Mouse (Mus musculus) c-Kit-positive CD71-negative TER-119-negative erythroid progenitor cells, embryonic 14.5 days (primary cell): ENCODE data around the gene Shcbp1l.

Experiments used
- DNase-seq: peaks from one replicate; pipeline ENCODE4 v3.0.0-alpha.2; 2013; ENCODE audit warnings: low read depth

Gene Shcbp1l

GRCm38 (mm10) chr1:153486767-153487499 lies 62.0 kb downstream of the Shcbp1l start:
- DNase-seq, result peak; percentile 33

DNA sequence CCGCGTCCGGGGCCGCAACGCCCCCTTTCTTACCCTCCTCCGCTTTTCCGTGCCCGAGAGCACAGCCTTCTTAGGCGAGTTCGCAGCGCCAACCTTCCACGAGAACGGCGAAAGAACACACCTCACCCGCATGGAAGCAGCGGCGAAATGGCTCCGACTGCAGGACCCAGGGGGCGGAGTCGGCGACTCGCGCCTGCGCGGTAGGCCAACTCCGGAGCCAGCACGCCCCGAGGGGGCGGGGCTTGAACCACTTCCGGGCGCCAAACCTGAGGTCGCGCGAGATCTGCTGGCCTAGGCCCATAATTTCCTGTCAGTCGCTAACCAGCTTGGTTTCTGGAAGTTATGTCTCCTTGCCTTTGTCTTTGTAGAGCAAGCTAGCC lies 62.5 kb downstream of the Shcbp1l start, which contains the start of gene Dhx9:
Dhx9 (minus strand) TSS at position 161 of the 380 bp plus-strand sequence.
- peak; percentile 88 for DNase-seq

- DNase-seq, result no peak
These were observed 64.2 kb downstream of the Shcbp1l start for GRCm38 (mm10) chr1:153489132-153489531.

DNA sequence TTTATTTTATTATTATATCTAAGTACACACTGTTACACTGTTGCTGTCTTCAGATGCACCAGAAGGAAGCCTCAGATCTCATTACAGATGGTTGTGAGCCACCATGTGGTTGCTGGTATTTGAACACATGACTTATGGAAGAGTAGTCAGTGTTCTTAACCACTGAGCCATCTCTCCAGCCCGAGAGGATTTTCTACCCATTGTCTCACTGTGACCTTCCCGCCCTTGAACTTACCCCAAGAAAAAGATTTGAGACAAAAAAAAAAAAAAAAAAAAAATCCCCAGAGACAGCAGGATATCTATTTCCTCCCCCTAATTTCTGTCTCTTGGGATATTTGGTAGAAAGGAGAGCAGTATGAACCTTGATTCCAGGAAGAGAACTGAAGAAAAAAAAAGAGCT lies 64.6 kb downstream of the Shcbp1l start:
- no peak for DNase-seq

DNA sequence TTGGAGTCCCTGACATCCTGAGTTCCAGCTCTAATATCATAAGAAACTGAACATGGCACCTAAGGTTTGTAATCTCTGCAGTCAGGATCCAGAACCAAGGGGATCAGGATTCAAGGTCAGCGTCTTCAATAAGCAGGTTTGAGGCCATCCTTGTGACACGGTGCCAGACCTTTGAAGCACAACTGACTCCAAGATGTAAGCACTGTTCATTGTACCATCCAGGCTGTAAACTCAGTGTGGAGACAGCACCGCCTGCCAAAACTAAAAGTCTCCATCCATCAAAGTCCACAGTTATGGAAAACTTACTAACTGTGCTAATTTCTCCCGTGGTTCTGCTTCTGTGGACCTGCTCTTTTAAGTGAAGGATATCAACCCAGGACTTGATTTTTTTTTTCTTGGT lies 65.0 kb downstream of the Shcbp1l start:
- no peak for DNase-seq

DNA sequence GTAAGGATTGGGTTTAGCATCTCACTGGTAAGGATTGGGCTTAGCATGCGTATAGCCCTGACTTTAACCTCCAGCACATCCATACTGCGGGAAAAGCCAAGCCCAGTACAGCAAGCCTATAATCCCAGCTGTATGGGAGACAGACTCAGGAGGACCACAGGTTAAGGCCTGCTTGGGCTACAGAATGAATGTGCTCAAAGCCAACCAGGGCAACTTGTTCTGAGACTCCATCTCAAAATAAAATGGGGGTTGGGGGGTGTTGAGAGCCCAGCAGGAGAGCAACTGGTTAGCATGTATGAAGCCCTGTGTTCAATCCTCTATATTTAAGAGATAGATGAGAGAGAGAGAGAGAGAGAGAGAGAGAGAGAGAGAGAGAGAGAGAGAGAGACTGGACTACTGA lies 66.4 kb downstream of the Shcbp1l start:
- DNase-seq, result no peak

DNA sequence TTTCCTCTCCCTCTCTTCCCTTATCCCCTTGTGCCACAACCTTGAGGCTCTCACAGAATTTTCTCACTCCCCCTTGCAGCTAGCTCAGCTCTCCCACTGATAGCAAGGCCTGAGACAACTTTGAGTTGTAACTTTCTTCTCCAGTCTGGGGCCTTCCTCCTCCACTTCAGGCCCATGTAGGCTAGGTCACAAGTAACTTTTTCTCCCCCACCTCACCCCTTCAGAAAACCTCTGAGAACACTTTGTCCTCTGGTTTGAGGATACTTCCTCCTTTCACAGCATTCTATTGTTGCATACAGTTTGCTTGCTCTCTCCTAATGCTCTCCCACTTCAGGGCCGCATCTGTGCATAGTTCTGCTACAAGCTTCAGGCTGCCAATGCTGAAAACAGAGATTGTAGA lies 66.9 kb downstream of the Shcbp1l start:
- no peak for DNase-seq

DNA sequence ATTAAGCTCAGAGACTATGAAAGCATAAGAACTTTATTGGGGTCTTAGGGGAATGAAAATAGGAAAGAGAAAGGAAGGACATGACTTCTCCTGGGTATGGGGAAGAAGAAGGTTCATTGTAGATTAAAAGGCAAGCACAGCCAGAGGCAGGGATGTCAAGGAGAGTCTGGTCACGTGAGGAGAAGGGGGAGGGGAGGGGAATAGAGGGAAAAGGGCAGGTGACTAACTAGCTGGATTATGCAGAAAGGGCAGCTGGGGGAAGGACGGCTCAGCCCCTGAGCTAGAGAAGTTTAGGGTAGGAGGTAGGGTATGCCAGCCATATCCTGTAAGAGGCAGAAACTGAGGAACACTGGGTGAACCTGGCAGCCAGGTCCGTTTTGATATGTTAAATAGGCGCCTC lies 68.4 kb downstream of the Shcbp1l start:
- DNase-seq, result no peak

- DNase-seq, result no peak
These were observed 69.0 kb downstream of the Shcbp1l start for GRCm38 (mm10) chr1:153493931-153494330.

DNA sequence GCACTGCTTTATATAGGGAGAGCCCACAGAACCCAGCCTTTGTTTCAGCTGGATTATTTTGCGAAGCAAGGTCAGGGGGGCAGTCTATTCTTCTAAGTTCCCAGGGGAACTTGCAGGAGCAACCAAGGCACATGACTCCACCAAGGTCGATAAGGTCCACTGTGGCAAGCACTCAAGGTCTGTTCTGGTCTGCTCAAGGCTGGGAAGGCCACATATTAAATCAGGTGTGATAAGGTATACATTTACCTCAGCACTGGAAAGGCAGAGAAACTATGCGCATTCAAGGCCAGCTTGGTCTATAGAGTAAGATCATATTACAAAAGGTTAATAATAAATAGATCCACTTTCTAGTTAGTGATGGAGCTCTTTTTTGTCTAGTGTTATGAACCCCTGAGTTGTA lies 71.1 kb downstream of the Shcbp1l start:
- no peak for DNase-seq

DNA sequence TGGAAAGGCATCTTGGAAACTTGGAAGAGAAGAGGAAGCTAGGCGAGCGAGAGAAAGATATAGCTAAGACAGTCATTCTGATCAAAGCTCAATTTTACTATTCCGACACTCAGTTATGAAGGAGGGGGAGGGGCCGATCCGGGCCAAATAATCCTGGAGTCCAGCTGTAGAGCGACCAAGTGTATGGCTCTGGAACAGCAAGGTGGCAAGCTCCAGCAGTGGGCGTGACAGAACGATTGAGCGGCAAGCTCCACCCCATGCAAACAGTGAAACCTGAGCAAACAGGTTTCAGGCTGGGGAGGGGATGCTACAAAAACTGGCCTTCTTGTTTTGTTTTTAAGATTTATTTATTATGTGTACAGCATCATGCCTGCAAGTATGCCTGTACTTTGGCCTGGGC lies 75.1 kb downstream of the Shcbp1l start:
- DNase-seq, result no peak

DNA sequence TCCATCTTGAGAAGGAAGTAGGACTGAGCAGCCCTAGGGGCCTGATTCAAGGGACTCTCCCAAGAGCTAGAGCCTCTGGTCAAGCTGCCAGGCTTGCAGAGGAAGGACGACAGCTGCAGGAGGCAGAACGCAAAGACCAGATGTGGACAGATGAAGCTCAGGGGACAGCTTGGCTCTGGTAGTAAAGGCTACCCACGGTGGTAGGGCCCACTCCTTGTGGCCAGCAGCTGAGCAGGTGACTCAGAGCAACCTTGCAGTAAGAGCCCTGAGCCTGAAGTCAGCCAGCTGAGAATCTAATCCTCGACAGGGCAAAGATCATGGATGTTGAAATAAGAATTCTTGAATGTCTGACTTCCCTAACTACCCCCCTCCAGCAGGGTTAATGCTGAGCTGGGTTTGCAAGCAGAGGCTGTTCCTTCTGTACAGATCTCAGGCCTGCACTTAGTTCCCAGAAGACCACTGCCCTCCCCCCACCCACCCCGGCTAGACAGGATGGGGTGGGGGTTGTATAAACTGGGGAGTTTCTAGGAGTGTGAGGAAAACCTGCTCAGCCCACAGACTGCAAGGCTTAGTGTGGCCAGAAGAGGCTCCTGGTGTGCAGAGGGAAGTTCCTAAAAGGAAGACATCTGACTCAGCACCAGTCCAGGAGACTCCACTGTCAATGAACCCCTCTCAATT lies 76.8 kb downstream of the Shcbp1l start:
- DNase-seq, result no peak
